Mouse (Mus musculus): Measurements from ENCODE around the gene Fat3.

DNA sequence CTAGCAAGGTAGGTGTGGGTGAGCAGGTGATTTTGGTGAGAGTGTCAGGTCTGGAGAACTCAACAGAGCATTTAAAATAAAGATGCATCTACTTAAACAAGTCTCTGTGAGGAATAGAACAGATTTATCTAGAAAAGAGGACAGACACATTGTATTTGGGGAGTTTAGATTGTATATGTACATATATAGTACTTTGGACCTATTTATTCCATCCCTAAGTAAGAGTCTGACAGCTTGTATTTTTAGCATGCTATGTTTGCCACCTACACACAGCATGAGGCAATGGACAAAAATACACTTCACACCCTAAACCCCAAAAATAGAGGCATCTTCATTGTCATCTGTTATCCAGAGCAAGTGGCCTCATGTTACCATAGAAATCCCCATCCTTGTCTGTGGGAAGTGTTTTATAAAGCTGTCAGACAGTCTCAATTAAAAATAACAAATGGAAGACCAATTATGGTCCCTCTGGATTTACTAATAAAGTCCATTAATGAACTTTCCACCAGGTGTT, 218.7 kb downstream of the Fat3 start:
- no peak for TF ChIP-seq GATA1 (IDR thresholded peaks at IDR 0.05; ENCODE audit: borderline replicate concordance, low read length)
- no peak for TF ChIP-seq FLI1 (IDR thresholded peaks at IDR 0.05; ENCODE audit: low read length)
